Mouse (Mus musculus) liver, adult (tissue): Measurements from ENCODE around the gene Gtf2h1.

ENCODE experiments used
- GATA4 ChIP-seq: IDR thresholded peaks from 2 replicates; pipeline ENCODE4 v1.6.1; 2014; ENCODE audit warnings: mild to moderate bottlenecking, low read length; ENCODE audit not compliant: insufficient replicate concordance

Gene Gtf2h1

DNA sequence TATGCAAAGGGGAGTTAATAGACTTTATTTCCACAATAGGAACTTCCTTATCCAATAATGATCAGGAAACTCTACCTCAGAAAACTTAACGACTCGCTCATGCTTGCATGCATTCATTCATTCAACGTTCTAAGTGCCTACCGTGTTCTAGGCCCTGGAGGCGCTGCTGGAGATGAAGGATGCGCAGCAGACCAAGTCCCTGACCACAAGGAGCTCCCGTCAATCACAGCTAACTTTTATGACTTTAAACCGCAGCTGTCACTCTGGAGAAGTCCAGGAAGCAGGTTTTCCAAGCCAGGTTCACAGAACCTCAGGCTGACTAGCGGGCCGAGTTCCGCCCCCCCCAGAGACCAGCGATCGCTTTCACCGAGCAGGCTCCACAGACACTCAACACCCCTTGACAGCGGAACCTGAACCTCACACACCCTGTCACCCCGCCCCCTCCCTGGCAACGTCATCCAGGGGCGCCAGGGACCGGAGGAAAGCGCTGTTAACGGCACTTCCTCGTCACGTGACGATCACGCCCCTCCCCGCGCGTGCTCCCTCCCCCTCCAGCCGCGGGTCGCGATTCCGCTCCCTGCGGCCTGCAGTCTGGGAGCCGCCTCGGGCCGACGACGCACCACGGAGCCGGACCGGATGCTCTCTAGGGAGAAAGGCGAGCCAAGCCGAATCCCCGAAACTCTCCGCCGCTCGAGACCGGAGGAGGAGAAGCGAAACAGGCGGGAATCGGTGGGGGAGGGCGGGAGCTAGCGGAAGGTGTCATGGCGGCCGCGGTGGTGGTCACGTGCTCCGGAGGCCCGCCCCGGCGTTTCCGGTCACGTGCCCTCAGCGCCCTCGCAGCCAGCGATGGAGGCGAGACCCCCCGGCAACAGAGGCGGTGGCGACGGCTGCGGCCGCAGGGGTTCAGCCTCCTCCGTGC, at the start of gene Gtf2h1, which contains the start of gene Hps5:
Gtf2h1 (plus strand) TSS at position 817 of the 919 bp plus-strand sequence.
Hps5 (minus strand) TSS at position 778 of the 919 bp plus-strand sequence.
- peak; percentile 62; the same call in 1 of the 2 replicates for TF ChIP-seq GATA4

GRCm38 (mm10) chr7:46746381-46746780, 49.5 kb upstream of the Gtf2h1 start:
- TF ChIP-seq GATA4: no peak

GRCm38 (mm10) chr7:46748459-46748858, 47.4 kb upstream of the Gtf2h1 start:
- no peak for TF ChIP-seq GATA4

DNA sequence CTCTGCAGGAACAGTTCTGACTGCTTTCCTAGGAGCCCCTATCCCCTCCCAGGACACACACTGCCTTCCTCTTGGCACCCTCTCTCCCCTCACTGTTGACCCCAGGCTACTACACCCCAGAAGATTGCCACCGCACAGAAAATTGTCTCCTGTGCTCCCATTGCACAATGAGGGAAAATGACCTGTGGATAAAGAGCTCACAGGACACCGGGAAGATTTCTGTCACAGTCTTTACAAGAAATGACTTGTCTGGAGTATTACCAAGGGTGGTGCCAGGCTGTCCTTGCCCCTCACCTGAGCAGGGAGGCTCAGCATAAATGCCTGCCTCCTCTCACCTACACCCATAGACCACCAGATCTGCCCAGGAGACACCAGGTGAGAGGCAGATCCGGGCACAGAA, 44.4 kb upstream of the Gtf2h1 start, which contains the start of gene Saa2:
Saa2 (plus strand) TSS at position 301 of the 400 bp plus-strand sequence.
- TF ChIP-seq GATA4: no peak

GRCm38 (mm10) chr7:46761049-46761795, 34.7 kb upstream of the Gtf2h1 start:
- no peak for TF ChIP-seq GATA4

DNA sequence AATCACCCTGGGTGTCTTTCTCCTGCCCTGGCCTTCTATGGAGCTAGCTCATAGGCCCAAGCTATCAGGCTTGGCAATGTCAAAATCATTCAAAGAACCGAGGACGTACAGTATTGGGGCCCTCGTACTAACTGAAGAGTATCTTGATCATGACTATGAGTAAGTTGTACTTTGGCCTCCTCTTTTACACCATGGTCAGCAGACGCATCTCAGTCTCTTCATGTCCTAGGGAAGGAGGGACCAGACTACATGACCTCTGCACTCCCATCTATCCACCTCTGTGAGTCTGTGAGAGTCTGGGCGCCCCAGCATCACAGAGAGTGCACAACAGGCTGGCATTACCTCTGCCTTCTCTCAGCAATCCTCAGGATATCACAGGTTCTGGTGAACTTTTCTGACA, 33.3 kb upstream of the Gtf2h1 start:
- TF ChIP-seq GATA4: no peak

- TF ChIP-seq GATA4: no peak
Observed at GRCm38 (mm10) chr7:46764672-46765071, 31.2 kb upstream of the Gtf2h1 start.

GRCm38 (mm10) chr7:46767371-46767770, 28.5 kb upstream of the Gtf2h1 start:
- TF ChIP-seq GATA4: no peak

GRCm38 (mm10) chr7:46768451-46768850, 27.5 kb upstream of the Gtf2h1 start:
- no peak for TF ChIP-seq GATA4

DNA sequence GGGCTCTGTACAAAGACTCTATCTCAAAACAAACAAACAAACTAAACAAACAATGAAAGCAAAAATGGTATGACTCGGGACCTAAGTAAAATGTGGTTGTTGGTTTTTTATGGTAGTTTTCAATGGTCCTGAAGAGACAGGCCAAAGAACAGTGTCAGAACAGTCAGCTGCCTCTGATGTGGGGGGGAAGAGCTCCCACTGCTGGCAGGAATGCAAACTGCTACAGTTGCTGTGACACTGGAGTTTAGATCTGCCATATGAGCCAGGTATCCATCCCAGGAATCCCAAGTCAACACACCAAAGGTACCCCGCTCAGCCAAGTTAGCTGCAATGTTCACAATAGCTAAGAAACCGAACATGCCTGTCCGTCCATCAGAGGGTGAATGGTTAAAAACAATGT, 25.2 kb upstream of the Gtf2h1 start:
- no peak for TF ChIP-seq GATA4

DNA sequence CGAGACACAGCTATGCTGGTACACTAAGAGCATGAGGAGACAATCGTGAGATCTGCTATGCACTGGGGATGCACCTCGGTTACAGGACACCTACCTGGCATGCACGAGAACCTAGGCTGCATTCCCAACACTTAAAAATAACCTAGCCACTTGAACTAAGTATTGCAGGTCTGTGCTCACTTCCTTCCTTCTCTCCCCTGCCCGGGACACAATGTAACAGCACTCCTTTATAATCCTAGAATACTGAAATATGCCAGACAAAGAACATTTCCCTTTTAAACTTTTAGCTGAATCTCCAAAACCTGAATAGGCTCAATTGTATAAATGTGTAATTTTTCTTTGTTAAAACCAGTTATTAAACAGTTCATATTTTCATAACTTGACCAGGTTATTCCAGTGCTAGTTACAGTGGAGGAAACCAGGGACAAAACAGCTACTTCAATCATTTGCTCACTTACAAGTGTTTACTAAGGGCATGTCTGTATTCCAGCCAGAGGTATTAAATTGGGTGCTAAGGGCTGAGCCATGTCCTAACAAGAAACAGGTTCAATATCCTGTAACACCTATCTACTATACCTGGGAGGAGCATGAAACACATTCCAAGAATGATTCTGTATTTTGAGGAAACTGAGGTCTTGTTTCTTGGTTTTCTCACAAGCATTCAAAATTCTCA, 6.6 kb upstream of the Gtf2h1 start:
- TF ChIP-seq GATA4: no peak

- no peak for TF ChIP-seq GATA4
Observed at GRCm38 (mm10) chr7:46793871-46794270, 2.0 kb upstream of the Gtf2h1 start.

DNA sequence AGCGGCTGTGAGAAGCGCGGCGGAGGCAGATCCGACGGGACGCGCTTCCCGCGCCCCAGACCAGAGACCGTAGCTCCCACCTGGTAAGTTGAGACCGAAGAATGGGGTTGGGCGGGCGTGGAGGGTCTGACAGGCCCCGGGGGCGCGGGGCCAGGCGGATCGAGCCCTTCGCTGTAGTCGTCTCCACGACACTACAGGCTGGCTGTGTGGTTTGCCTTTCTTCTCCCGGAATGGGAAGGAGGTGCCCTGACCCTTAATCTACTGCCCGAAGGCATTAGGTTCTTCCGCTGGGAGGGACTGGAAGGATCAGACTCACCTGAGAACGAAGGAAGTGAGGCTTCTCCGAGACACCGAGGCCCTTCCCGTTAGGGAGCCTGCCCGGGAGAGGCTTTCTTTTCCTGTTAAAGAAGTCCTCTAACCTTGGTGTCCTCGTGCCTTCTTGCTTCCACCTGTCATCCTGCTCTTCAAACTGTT, 340 bp downstream of the Gtf2h1 start:
- TF ChIP-seq GATA4: no peak

DNA sequence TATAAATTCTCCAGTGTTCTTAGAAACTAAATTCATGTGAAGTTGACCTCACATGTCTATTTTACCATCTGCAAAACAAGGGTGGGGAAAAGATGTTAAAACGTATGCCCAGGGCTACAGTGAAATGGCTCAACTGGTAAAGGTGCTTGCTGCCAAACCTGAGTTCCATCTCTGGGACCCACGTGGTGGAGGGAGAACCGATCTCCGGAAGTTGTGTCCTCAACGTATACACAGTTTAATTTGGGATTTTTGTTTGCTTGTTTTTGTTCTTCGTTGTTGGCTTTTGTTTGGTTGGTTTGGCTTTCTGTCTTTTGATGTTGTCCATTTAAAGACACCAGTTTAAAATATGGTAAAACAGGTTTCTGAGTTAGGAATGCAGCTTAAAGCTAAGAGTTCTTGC, 876 bp downstream of the Gtf2h1 start:
- TF ChIP-seq GATA4: no peak

GRCm38 (mm10) chr7:46810325-46810724, 14.4 kb downstream of the Gtf2h1 start:
- TF ChIP-seq GATA4: no peak
